Mouse (Mus musculus) limb, embryonic 14.5 days (tissue): Measurements from ENCODE around the gene Neurod1. TPM values are rescaled to one million over a fixed set of nuclear protein-coding genes. Genes with fewer than 3 reads are reported as not detected.

Experiments
- ATAC-seq: fragments of 200-750 bp; cut with Nextera tagmentation; 2 replicates; pipeline ENCODE4 v1.8.0; 2017; ENCODE audit warnings: low read depth, moderate number of reproducible peaks, moderate TSS enrichment; ENCODE audit not compliant: low FRiP score
- DNase-seq: peaks from one replicate; pipeline ENCODE4 v3.0.0-alpha.2; 2015; ENCODE audit warnings: low spot score
- H3K27ac ChIP-seq: fragments of 300-500 bp; sonication (generic); replicated peaks from 2 replicates; pipeline ENCODE4 v1.5.1; 2014; ENCODE audit warnings: low read depth, mild to moderate bottlenecking, low read length, moderate library complexity, mixed read lengths
- H3K27me3 ChIP-seq: fragments of 300-500 bp; sonication (generic); 2 replicates; pipeline ENCODE4 v1.6.1; 2014; ENCODE audit warnings: low read length, mixed read lengths; ENCODE audit not compliant: control insufficient read depth, insufficient read depth
- H3K36me3 ChIP-seq: fragments of 300-500 bp; sonication (generic); 2 replicates; pipeline ENCODE4 v1.6.1; 2014; ENCODE audit warnings: mild to moderate bottlenecking, low read length, moderate library complexity, mixed read lengths; ENCODE audit not compliant: control insufficient read depth, insufficient read depth
- H3K4me1 ChIP-seq: fragments of 300-500 bp; sonication (generic); 2 replicates; pipeline ENCODE4 v1.6.1; 2014; ENCODE audit warnings: antibody characterized with exemption, low read length, mixed read lengths; ENCODE audit not compliant: control insufficient read depth, insufficient read depth
- H3K4me2 ChIP-seq: fragments of 300-500 bp; sonication (generic); replicated peaks from 2 replicates; pipeline ENCODE4 v1.6.1; 2014; ENCODE audit warnings: low read depth, mild to moderate bottlenecking, low read length, moderate library complexity; ENCODE audit not compliant: severe bottlenecking
- H3K4me3 ChIP-seq: fragments of 300-500 bp; sonication (generic); replicated peaks from 2 replicates; pipeline ENCODE4 v1.5.1; 2014; ENCODE audit warnings: low read length
- H3K9ac ChIP-seq: fragments of 300-500 bp; sonication (generic); 2 replicates; pipeline ENCODE4 v1.6.1; 2014; ENCODE audit warnings: mild to moderate bottlenecking, low read depth, low read length, moderate library complexity; ENCODE audit not compliant: severe bottlenecking
- H3K9me3 ChIP-seq: fragments of 300-500 bp; sonication (generic); 2 replicates; pipeline ENCODE4 v1.6.1; 2016; ENCODE audit warnings: low read length; ENCODE audit not compliant: control insufficient read depth
- POLR2A ChIP-seq: fragments of 200-500 bp; IDR thresholded peaks from 2 replicates; pipeline ENCODE4 v1.8.0; 2012; ENCODE audit warnings: inconsistent platforms, mild to moderate bottlenecking, moderate library complexity, borderline replicate concordance; ENCODE audit not compliant: insufficient read depth, insufficient read length; ENCODE audit errors: extremely low read depth
- WGBS: fragments of 180-500 bp; shearing (Covaris S2); extraction: QIAGEN DNeasy Blood & Tissue Kit; methylation state at CpG from one replicate; pipeline ENCODE4 v1.1.7; 2014; 5-methylcytosine and 5-hydroxymethylcytosine counted together
- polyA plus RNA-seq, 2 experiments: library from polyadenylated mRNA; depleted of rRNA in 1 of 2; stranded (reverse) in 1 of 2; unstranded in 1 of 2; fragments of >200 nt; fragmentation: Nextera tagmentation in 1 of 2; extraction: Ambion mirVana in 1 of 2; gene quantifications; 2 replicates each; pipeline versions ENCODE4 v1.2.1 to v1.2.3; 2012 to 2014

Gene Neurod1
- polyA plus RNA-seq, 2 experiments = 0.24 TPM; not detected in 1

- no peaks in the 10 kb centered on the region for H3K36me3 ChIP-seq
- H3K4me1 ChIP-seq = no peaks in the 10 kb centered on the region
- no peak for TF ChIP-seq POLR2A
- H3K4me3 ChIP-seq = no peak overlapping the region
- no peaks in the 10 kb centered on the region for H3K9me3 ChIP-seq
- no peak overlapping the region for H3K27ac ChIP-seq
- no peak for ATAC-seq
- peaks cover 40% of the 10 kb centered on the region for H3K27me3 ChIP-seq
- H3K9ac ChIP-seq = no peak overlapping the region
- 79% methylated on average over 2 of the region's 2 CpGs for WGBS
- no peak overlapping the region for H3K4me2 ChIP-seq
- DNase-seq = no peak
These were observed 5.3 kb upstream of the Neurod1 start for GRCm38 (mm10) chr2:79461861-79462260.

- no peak for TF ChIP-seq POLR2A
- H3K27ac ChIP-seq = no peak overlapping the region
- H3K4me2 ChIP-seq = no peak overlapping the region
- H3K4me1 ChIP-seq = no peaks in the 10 kb centered on the region
- ATAC-seq = no peak
- H3K4me3 ChIP-seq = no peak overlapping the region
- no peaks in the 10 kb centered on the region for H3K9me3 ChIP-seq
- no peak overlapping the region for H3K9ac ChIP-seq
- peaks cover 53% of the 10 kb centered on the region for H3K27me3 ChIP-seq
- H3K36me3 ChIP-seq = no peaks in the 10 kb centered on the region
- peak; percentile 83 for DNase-seq
- 1% methylated on average over 2 of the region's 2 CpGs for WGBS
These were observed 4.0 kb upstream of the Neurod1 start for GRCm38 (mm10) chr2:79460586-79460985.

GRCm38 (mm10) chr2:79460107-79460506 lies 3.6 kb upstream of the Neurod1 start:
- no peak for ATAC-seq

GRCm38 (mm10) chr2:79459061-79460045 lies 2.8 kb upstream of the Neurod1 start:
- no peaks in the 10 kb centered on the region for H3K4me1 ChIP-seq
- H3K4me3 ChIP-seq = no peak overlapping the region
- no peak overlapping the region for H3K4me2 ChIP-seq
- H3K9me3 ChIP-seq = no peaks in the 10 kb centered on the region
- ATAC-seq (no peak), DNase-seq (no peak)
- no peak overlapping the region for H3K9ac ChIP-seq
- peaks cover 65% of the 10 kb centered on the region for H3K27me3 ChIP-seq
- no peaks in the 10 kb centered on the region for H3K36me3 ChIP-seq
- no peak overlapping the region for H3K27ac ChIP-seq
- 2% methylated on average over 44 of the region's 44 CpGs for WGBS
- TF ChIP-seq POLR2A = no peak

More at GRCm38 (mm10) chr2:79460107-79460506, 3.6 kb upstream of the Neurod1 start:
- TF ChIP-seq POLR2A = no peak
- no peak overlapping the region for H3K9ac ChIP-seq
- H3K4me1 ChIP-seq = no peaks in the 10 kb centered on the region
- no peak overlapping the region for H3K4me2 ChIP-seq
- no peaks in the 10 kb centered on the region for H3K9me3 ChIP-seq
- DNase-seq = no peak
- H3K27ac ChIP-seq = no peak overlapping the region
- peaks cover 57% of the 10 kb centered on the region for H3K27me3 ChIP-seq
- WGBS = 14% methylated on average over 14 of the region's 14 CpGs
- H3K4me3 ChIP-seq = no peak overlapping the region
- H3K36me3 ChIP-seq = no peaks in the 10 kb centered on the region

- no peaks in the 10 kb centered on the region for H3K9me3 ChIP-seq
- no peak for DNase-seq
- ATAC-seq = no peak
- H3K27me3 ChIP-seq = peaks cover 73% of the 10 kb centered on the region
- H3K36me3 ChIP-seq = no peaks in the 10 kb centered on the region
- H3K4me1 ChIP-seq = peaks cover 2% of the 10 kb centered on the region; the same call in 1 of the 2 replicates
- no peak overlapping the region for H3K9ac ChIP-seq
- no peak overlapping the region for H3K4me3 ChIP-seq
- TF ChIP-seq POLR2A = no peak
- H3K27ac ChIP-seq = no peak overlapping the region
- no peak overlapping the region for H3K4me2 ChIP-seq
- 20% methylated on average over 3 of the region's 3 CpGs for WGBS
These were observed 1.4 kb upstream of the Neurod1 start for GRCm38 (mm10) chr2:79457932-79458331.
